Mouse (Mus musculus): Measurements from ENCODE around the gene Midn. TPM values are rescaled to one million over a fixed set of nuclear protein-coding genes. Genes with fewer than 3 reads are reported as not detected.

The Midn gene
- total RNA-seq, 2 experiments from 2014 or later, result 34.3 to 39.8 TPM

- peak overlapping the region; percentile 51 for H3K4me3 ChIP-seq
- H3K27ac ChIP-seq, result peak overlapping the region; percentile 93
- peak; percentile 57 for DNase-seq
- intact Hi-C loops (cut with DNase I), result no loop called here
- no peak for TF ChIP-seq CTCF (IDR thresholded peaks at IDR 0.05)
Observed at GRCm38 (mm10) chr10:80156752-80157053, 8.6 kb downstream of the Midn start.

- no peak for DNase-seq
- intact Hi-C loops (cut with DNase I), result no loop called here
- Histone ChIP-seq H3K27ac (peak overlapping the region; percentile 93), H3K4me3 (peak overlapping the region; percentile 51)
- no peak for TF ChIP-seq CTCF (IDR thresholded peaks at IDR 0.05)
Observed at GRCm38 (mm10) chr10:80157141-80157929, 9.3 kb downstream of the Midn start.

GRCm38 (mm10) chr10:80158307-80158986 is 10.4 kb downstream of the Midn start:
- H3K4me3 ChIP-seq, result peak overlapping the region; percentile 73
- DNase-seq, result peak; percentile 77

GRCm38 (mm10) chr10:80159021-80159560 is 11.0 kb downstream of the Midn start:
- Histone ChIP-seq H3K27ac (peak overlapping the region; percentile 93), H3K4me3 (peak overlapping the region; percentile 73)
- intact Hi-C loops (cut with DNase I), result no loop called here
- no peak for TF ChIP-seq CTCF (IDR thresholded peaks at IDR 0.05)
- DNase-seq, result peak; percentile 66

More at GRCm38 (mm10) chr10:80158307-80158986, 10.4 kb downstream of the Midn start:
- intact Hi-C loops (cut with DNase I), result no loop called here
- TF ChIP-seq CTCF (IDR thresholded peaks at IDR 0.05), result no peak
- H3K27ac ChIP-seq, result peak overlapping the region; percentile 93

- no peak for TF ChIP-seq CTCF (IDR thresholded peaks at IDR 0.05)
- peak; percentile 98 for DNase-seq
- intact Hi-C loops (cut with DNase I), result no loop called here
- Histone ChIP-seq H3K4me3 (peak overlapping the region; percentile 73), H3K27ac (peak overlapping the region; percentile 93)
Observed at GRCm38 (mm10) chr10:80159561-80160454, 11.7 kb downstream of the Midn start.

GRCm38 (mm10) chr10:80160455-80161371 is 12.6 kb downstream of the Midn start:
- peak; percentile 84 for DNase-seq
- Histone ChIP-seq H3K27ac (peak overlapping the region; percentile 93), H3K4me3 (peak overlapping the region; percentile 73)
- TF ChIP-seq CTCF (IDR thresholded peaks at IDR 0.05), result no peak
- intact Hi-C loops (cut with DNase I), result no loop called here

GRCm38 (mm10) chr10:80161522-80162242 is 13.6 kb downstream of the Midn start:
- no peak for DNase-seq
- TF ChIP-seq CTCF (IDR thresholded peaks at IDR 0.05), result no peak
- Histone ChIP-seq H3K27ac (peak overlapping the region; percentile 93), H3K4me3 (peak overlapping the region; percentile 73)
- intact Hi-C loops (cut with DNase I), result no loop called here

GRCm38 (mm10) chr10:80162243-80162608 is 14.2 kb downstream of the Midn start:
- H3K27ac ChIP-seq, result peak overlapping the region; percentile 93
- no peak for TF ChIP-seq CTCF (IDR thresholded peaks at IDR 0.05)
- no peak for DNase-seq
- no peak overlapping the region for H3K4me3 ChIP-seq
- intact Hi-C loops (cut with DNase I), result no loop called here

GRCm38 (mm10) chr10:80162716-80163299 is 14.7 kb downstream of the Midn start:
- H3K27ac ChIP-seq, result peak overlapping the region; percentile 93
- H3K4me3 ChIP-seq, result no peak overlapping the region
- no peak for DNase-seq

GRCm38 (mm10) chr10:80163721-80164120 is 15.6 kb downstream of the Midn start:
- H3K4me3 ChIP-seq, result no peak overlapping the region; the same call in 1 of the 2 replicates
- peak overlapping the region; percentile 93 for H3K27ac ChIP-seq
- no peak for TF ChIP-seq CTCF (IDR thresholded peaks at IDR 0.05)
- DNase-seq, result peak; percentile 73
- intact Hi-C loops (cut with DNase I), result loop anchor here (2.0 kb wide), 1 partner anchor 179 kb away; the partner anchor contains the start of gene Tmem259

More at GRCm38 (mm10) chr10:80162716-80163299, 14.7 kb downstream of the Midn start:
- TF ChIP-seq CTCF (IDR thresholded peaks at IDR 0.05), result no peak
- intact Hi-C loops (cut with DNase I), result no loop called here

Data from gastrocnemius, adult 2 months (tissue).